Mouse (Mus musculus) liver, postnatal 0 days (tissue): ENCODE measurements at regions not wholly inside any gene's neighbourhood (a gene's known extent, or its start where the extent isn't known, plus 50 kb on each side); places are given as distances from the start of the nearest gene placed in this dataset.

Experiments
- CTCF ChIP-seq: sonication (generic); IDR thresholded peaks from 2 replicates; pipeline ENCODE4 v1.5.1; 2016; ENCODE audit warnings: antibody characterized with exemption, low read depth
- EP300 ChIP-seq: IDR thresholded peaks from 2 replicates; pipeline ENCODE4 v1.6.1; 2016; ENCODE audit warnings: antibody characterized with exemption, low read depth, mild to moderate bottlenecking

DNA sequence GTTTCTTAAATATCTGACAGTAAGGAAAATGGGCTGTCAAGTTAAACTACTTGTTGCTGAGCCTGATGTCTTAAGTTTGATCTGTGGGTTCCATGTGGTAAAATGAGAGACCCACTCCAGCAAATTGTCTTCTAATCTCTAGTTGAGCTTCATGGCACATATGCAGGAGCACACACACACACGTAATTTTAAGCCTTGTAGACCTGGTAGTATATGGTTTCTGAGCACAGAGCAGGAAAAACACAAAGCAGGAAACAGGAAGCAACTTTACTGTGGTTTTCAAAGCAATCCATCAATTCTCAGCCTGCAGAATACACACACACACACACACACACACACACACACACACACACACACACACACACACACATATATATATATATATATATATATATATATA, 746.8 kb upstream of the Slit2 start:
- TF ChIP-seq CTCF (no peak), EP300 (no peak)
